In the genomic region with DNA sequence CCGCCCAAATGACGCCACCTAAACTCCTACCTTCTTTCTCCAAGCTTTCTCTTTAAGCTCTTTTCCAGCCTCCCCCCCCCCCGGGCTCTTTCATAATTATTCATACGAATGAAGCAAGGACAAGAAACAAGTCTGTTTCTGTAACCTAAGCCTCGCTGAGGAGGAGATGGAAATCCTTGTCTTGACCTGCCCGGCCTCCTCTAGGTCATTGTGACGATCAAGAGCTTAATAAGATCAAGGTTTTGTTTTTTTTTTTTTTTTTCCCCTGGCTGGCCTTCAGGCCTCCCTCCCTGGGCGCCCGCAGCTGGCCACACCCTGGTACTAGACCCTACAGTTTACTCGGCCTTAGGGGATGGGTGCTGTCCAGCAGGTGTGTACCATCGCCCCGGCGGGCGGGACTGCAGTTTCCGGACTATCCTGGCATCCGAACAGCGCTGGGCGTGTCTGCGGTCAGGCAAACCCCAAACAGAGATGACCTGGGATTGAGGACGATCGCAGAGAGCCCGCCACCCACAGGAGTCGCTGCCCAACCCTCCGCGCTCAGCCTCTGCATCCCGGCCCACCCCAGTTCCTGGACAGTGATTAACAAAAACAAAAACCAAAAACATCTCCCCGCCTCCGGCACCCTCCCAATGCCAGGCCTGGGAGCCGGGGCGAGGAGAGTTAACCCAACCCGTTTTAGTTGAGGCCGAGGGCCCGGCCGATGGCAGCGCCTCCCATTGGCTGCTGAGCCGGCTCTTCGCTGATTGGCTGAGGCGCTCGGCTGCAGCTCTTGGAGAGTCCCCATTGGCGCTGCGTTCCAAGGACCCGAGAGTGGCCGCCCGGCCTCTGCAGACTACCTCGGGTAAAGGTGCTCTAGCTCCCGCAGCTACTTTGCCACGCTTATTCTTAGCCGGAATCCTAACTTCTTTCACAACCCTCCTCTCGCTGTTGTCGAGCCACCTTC, we compare ENCODE assay signal across 8 mouse cellular contexts. TPM values are rescaled to one million over a fixed set of nuclear protein-coding genes. Genes with fewer than 3 reads are reported as not detected.
DNase-seq lines count a peak whose midpoint lies in the region; ATAC-seq lines count a peak whose summit lies in the region.

A gene (plus strand): TSS at position 795 of the 946 bp plus-strand sequence.

- peak within 1 kb of the TSS; percentile 57 for H3K4me3 ChIP-seq in hindbrain, embryonic 12.5 days

- H3K9ac ChIP-seq in hindbrain, embryonic 12.5 days: peak within 1 kb of the TSS; percentile 72

- H3K27me3 ChIP-seq in hindbrain, embryonic 12.5 days: 0 out of 2 replicates have a peak, but pooled peaks cover 3% of the 10 kb centered on the region

- peak; percentile 94 for DNase-seq in NIH3T3 (ENCODE audit: low read depth)
- peak; percentile 93 to 96 for DNase-seq in cerebellum, postnatal 10 days
- peak; percentile 77 to 90 for DNase-seq in frontal cortex, postnatal 10 days (ENCODE audit: low spot score in 2 of 2)
- peak; percentile 86 to 89 for DNase-seq in layer of hippocampus, postnatal 14 days (ENCODE audit: low spot score in 2 of 2)
- peak; percentile 90 for DNase-seq in lung, postnatal 14 days
- DNase-seq in retina, adult 2 months (ENCODE audit: low read depth, low spot score): peak; percentile 72
- peak; percentile 87 to 92 for DNase-seq in thymus, postnatal 36 days

- WGBS in hindbrain, embryonic 12.5 days: under 1% methylated on average over 50 of the region's 50 CpGs

- H3K9me3 ChIP-seq in hindbrain, embryonic 12.5 days (replicated peaks): no peaks in the 10 kb centered on the region

- peak; percentile 94 for ATAC-seq in hindbrain, embryonic 12.5 days (ENCODE audit: low FRiP score)

- peaks cover 9% of the 10 kb centered on the region for H3K4me1 ChIP-seq in hindbrain, embryonic 12.5 days

- H3K27ac ChIP-seq in hindbrain, embryonic 12.5 days: peak within 1 kb of the TSS; percentile 67

- H3K4me2 ChIP-seq in hindbrain, embryonic 12.5 days (replicated peaks): peak within 1 kb of the TSS; percentile 84

- H3K36me3 ChIP-seq in hindbrain, embryonic 12.5 days: 0 out of 2 replicates have a peak, but pooled peaks cover 2% of the 10 kb centered on the region

RNA-seq across cellular contexts. Expression of the gene that starts here (rescaled TPM):
- polyA plus RNA-seq in hindbrain, embryonic 12.5 days (2016; fragmentation: Nextera tagmentation; extraction: Ambion mirVana): 2.3 TPM in 2 replicates
- 1 to 10 TPM; 4.6 to 4.8 TPM for total RNA-seq in layer of hippocampus, postnatal 14 days (2021)

Comparison
In these comparisons a context has a peak if more than half of its experiments do, and no peak if none do; other contexts are left out.
1. Peak in every context shown above with its lines: DNase-seq, ATAC-seq, H3K4me3 ChIP-seq and H3K27ac ChIP-seq.